Mouse (Mus musculus): ENCODE results near the gene Spi1.

GRCm38 (mm10) chr2:91130126-91130525 lies 47.9 kb downstream of the Spi1 start:
- no peak for TF ChIP-seq ZNF384 (IDR thresholded peaks at IDR 0.05; ENCODE audit: low read depth, low read length)
- TF ChIP-seq HCFC1 (IDR thresholded peaks at IDR 0.05; ENCODE audit: borderline replicate concordance, insufficient read depth, low read length), result no peak
- no peak for TF ChIP-seq MAFK (IDR thresholded peaks at IDR 0.05; ENCODE audit: insufficient read depth, low read depth, low read length)
- TF ChIP-seq CHD2 (IDR thresholded peaks at IDR 0.05; ENCODE audit: low read depth, low read length), result no peak

Data from ES-E14 (cell line).